Mouse (Mus musculus) midbrain, embryonic 16.5 days (tissue): Measurements from ENCODE around the gene Aak1. TPM values are rescaled to one million over a fixed set of nuclear protein-coding genes. Genes with fewer than 3 reads are reported as not detected.
A peak's percentile ranks its signal among the peaks of the same experiment; 100 is the strongest.

Source experiments
- ATAC-seq: fragments of 200-750 bp; cut with Nextera tagmentation; 2 replicates; pipeline ENCODE4 v1.8.0; 2017; ENCODE audit warnings: moderate TSS enrichment
- H3K27ac ChIP-seq: fragments of 300-500 bp; sonication (generic); 2 replicates; pipeline ENCODE4 v1.5.1; 2014; ENCODE audit warnings: mild to moderate bottlenecking, low read length, mixed read lengths
- H3K27me3 ChIP-seq: fragments of 300-500 bp; sonication (generic); 2 replicates; pipeline ENCODE4 v1.6.1; 2014; ENCODE audit warnings: low read depth, low read length, mixed read lengths; ENCODE audit not compliant: control insufficient read depth, insufficient read depth
- H3K36me3 ChIP-seq: fragments of 300-500 bp; sonication (generic); 2 replicates; pipeline ENCODE4 v1.6.1; 2014; ENCODE audit warnings: mild to moderate bottlenecking, low read length, moderate library complexity, mixed read lengths; ENCODE audit not compliant: control insufficient read depth, insufficient read depth
- H3K4me1 ChIP-seq: fragments of 300-500 bp; sonication (generic); 2 replicates; pipeline ENCODE4 v1.6.1; 2014; ENCODE audit warnings: mild to moderate bottlenecking, low read length, mixed read lengths; ENCODE audit not compliant: control insufficient read depth, insufficient read depth
- H3K4me2 ChIP-seq: fragments of 300-500 bp; sonication (generic); 2 replicates; pipeline ENCODE4 v1.6.1; 2014; ENCODE audit warnings: mild to moderate bottlenecking, low read length, mixed read lengths
- H3K4me3 ChIP-seq: fragments of 300-500 bp; sonication (generic); 2 replicates; pipeline ENCODE4 v1.5.1; 2014; ENCODE audit warnings: low read depth, mild to moderate bottlenecking, low read length, moderate library complexity, mixed read lengths
- H3K9ac ChIP-seq: fragments of 300-500 bp; sonication (generic); 2 replicates; pipeline ENCODE4 v1.6.1; 2014; ENCODE audit warnings: low read depth, low read length, mixed read lengths
- H3K9me3 ChIP-seq: fragments of 300-500 bp; sonication (generic); replicated peaks from 2 replicates; pipeline ENCODE4 v1.6.1; 2014; ENCODE audit warnings: mild to moderate bottlenecking, low read length, mixed read lengths; ENCODE audit not compliant: control insufficient read depth, poor library complexity, severe bottlenecking
- WGBS: fragments of 180-500 bp; shearing (Covaris S2); extraction: QIAGEN DNeasy Blood & Tissue Kit; methylation state at CpG from one replicate; pipeline ENCODE4 v1.1.7; 2014; 5-methylcytosine and 5-hydroxymethylcytosine counted together
- polyA plus RNA-seq: library from polyadenylated mRNA; unstranded; fragments of >200 nt; fragmentation: Nextera tagmentation; extraction: Ambion mirVana; gene quantifications from 2 replicates; pipeline ENCODE4 v1.2.1, GENCODE M21; 2015

Gene Aak1
- polyA plus RNA-seq, 1 experiment from 2014 or later, result 44.6 TPM

GRCm38 (mm10) chr6:86829768-86830167 lies 19.5 kb upstream of the Aak1 start:
- Histone ChIP-seq H3K4me3 (no peak overlapping the region), H3K4me1 (no peaks in the 10 kb centered on the region), H3K27ac (no peak overlapping the region), H3K9me3 (no peaks in the 10 kb centered on the region), H3K9ac (no peak overlapping the region), H3K4me2 (no peak overlapping the region), H3K36me3 (no peaks in the 10 kb centered on the region), H3K27me3 (no peaks in the 10 kb centered on the region)
- no peak for ATAC-seq
- 86% methylated on average over 6 of the region's 6 CpGs for WGBS

GRCm38 (mm10) chr6:86830738-86831500 lies 18.4 kb upstream of the Aak1 start:
- H3K9ac ChIP-seq, result no peak overlapping the region
- no peak for ATAC-seq
- WGBS, result 82% methylated on average over 10 of the region's 10 CpGs
- no peak overlapping the region for H3K4me3 ChIP-seq
- no peak overlapping the region for H3K27ac ChIP-seq
- H3K27me3 ChIP-seq, result no peaks in the 10 kb centered on the region
- H3K9me3 ChIP-seq, result no peaks in the 10 kb centered on the region
- H3K4me1 ChIP-seq, result no peaks in the 10 kb centered on the region
- no peak overlapping the region for H3K4me2 ChIP-seq
- no peaks in the 10 kb centered on the region for H3K36me3 ChIP-seq

GRCm38 (mm10) chr6:86832802-86833502 lies 16.4 kb upstream of the Aak1 start:
- Histone ChIP-seq H3K36me3 (no peaks in the 10 kb centered on the region), H3K27me3 (no peaks in the 10 kb centered on the region), H3K9me3 (no peaks in the 10 kb centered on the region), H3K9ac (no peak overlapping the region), H3K27ac (no peak overlapping the region), H3K4me1 (no peaks in the 10 kb centered on the region), H3K4me2 (no peak overlapping the region), H3K4me3 (no peak overlapping the region)
- ATAC-seq, result no peak
- WGBS, result 86% methylated on average over 13 of the region's 13 CpGs

GRCm38 (mm10) chr6:86839089-86839488 lies 10.2 kb upstream of the Aak1 start:
- Histone ChIP-seq H3K4me1 (no peaks in the 10 kb centered on the region), H3K4me3 (no peak overlapping the region), H3K36me3 (no peaks in the 10 kb centered on the region), H3K27me3 (no peaks in the 10 kb centered on the region), H3K9ac (no peak overlapping the region), H3K4me2 (no peak overlapping the region), H3K9me3 (no peaks in the 10 kb centered on the region), H3K27ac (no peak overlapping the region)
- ATAC-seq, result no peak
- 80% methylated on average over 2 of the region's 2 CpGs for WGBS

GRCm38 (mm10) chr6:86841949-86842348 lies 7.4 kb upstream of the Aak1 start:
- Histone ChIP-seq H3K9me3 (no peaks in the 10 kb centered on the region), H3K4me2 (no peak overlapping the region), H3K27ac (no peak overlapping the region), H3K9ac (no peak overlapping the region), H3K27me3 (no peaks in the 10 kb centered on the region), H3K4me1 (no peaks in the 10 kb centered on the region), H3K4me3 (no peak overlapping the region), H3K36me3 (no peaks in the 10 kb centered on the region)
- 70% methylated on average over 3 of the region's 3 CpGs for WGBS
- ATAC-seq, result no peak

- H3K4me1 ChIP-seq, result peaks cover 12% of the 10 kb centered on the region
- ATAC-seq, result no peak
- no peaks in the 10 kb centered on the region for H3K9me3 ChIP-seq
- H3K27me3 ChIP-seq, result no peaks in the 10 kb centered on the region
- no peak overlapping the region for H3K9ac ChIP-seq
- no peaks in the 10 kb centered on the region for H3K36me3 ChIP-seq
- 80% methylated on average over 3 of the region's 3 CpGs for WGBS
- H3K4me2 ChIP-seq, result no peak overlapping the region
- H3K27ac ChIP-seq, result no peak overlapping the region
- no peak overlapping the region for H3K4me3 ChIP-seq
These were observed 5.7 kb upstream of the Aak1 start for GRCm38 (mm10) chr6:86843636-86844035.

GRCm38 (mm10) chr6:86846467-86846866 lies 2.9 kb upstream of the Aak1 start:
- no peaks in the 10 kb centered on the region for H3K36me3 ChIP-seq
- no peaks in the 10 kb centered on the region for H3K27me3 ChIP-seq
- no peak overlapping the region for H3K9ac ChIP-seq
- H3K27ac ChIP-seq, result no peak overlapping the region
- H3K4me3 ChIP-seq, result no peak overlapping the region
- H3K9me3 ChIP-seq, result no peaks in the 10 kb centered on the region
- no peak for ATAC-seq
- peaks cover 23% of the 10 kb centered on the region for H3K4me1 ChIP-seq
- WGBS, result 92% methylated on average over 4 of the region's 4 CpGs
- no peak overlapping the region for H3K4me2 ChIP-seq

GRCm38 (mm10) chr6:86847816-86848215 lies 1.5 kb upstream of the Aak1 start:
- WGBS, result 93% methylated on average over 8 of the region's 8 CpGs
- no peaks in the 10 kb centered on the region for H3K36me3 ChIP-seq
- peaks cover 35% of the 10 kb centered on the region for H3K4me1 ChIP-seq
- ATAC-seq, result no peak
- H3K9ac ChIP-seq, result no peak overlapping the region
- H3K27me3 ChIP-seq, result no peaks in the 10 kb centered on the region
- H3K9me3 ChIP-seq, result no peaks in the 10 kb centered on the region
- H3K4me2 ChIP-seq, result peak overlapping the region; percentile 80
- peak overlapping the region; percentile 88 for H3K4me3 ChIP-seq
- H3K27ac ChIP-seq, result peak overlapping the region; percentile 96

GRCm38 (mm10) chr6:86848580-86848914 lies 770 bp upstream of the Aak1 start:
- ATAC-seq, result peak; percentile 61
- Histone ChIP-seq H3K9me3 (no peaks in the 10 kb centered on the region), H3K36me3 (no peaks in the 10 kb centered on the region)

More at GRCm38 (mm10) chr6:86848580-86848914, 770 bp upstream of the Aak1 start:
- Histone ChIP-seq H3K4me2 (peak overlapping the region; percentile 80), H3K9ac (peak overlapping the region; percentile 88), H3K4me3 (peak overlapping the region; percentile 88), H3K4me1 (peaks cover 37% of the 10 kb centered on the region), H3K27ac (peak overlapping the region; percentile 96), H3K27me3 (no peaks in the 10 kb centered on the region)
- WGBS, result 0% methylated on average over 12 of the region's 12 CpGs
